Mouse (Mus musculus) lung, embryonic 16.5 days (tissue): ENCODE results near the gene Rassf3. TPM values are rescaled to one million over a fixed set of nuclear protein-coding genes. Genes with fewer than 3 reads are reported as not detected.

Experiments used
- ATAC-seq: fragments of 200-750 bp; cut with Nextera tagmentation; 2 replicates; pipeline ENCODE4 v1.8.0; 2017; ENCODE audit warnings: low read depth, mild to moderate bottlenecking, moderate library complexity
- H3K27ac ChIP-seq: fragments of 300-500 bp; sonication (generic); 2 replicates; pipeline ENCODE4 v1.5.1; 2014; ENCODE audit warnings: mild to moderate bottlenecking, control low read depth, low read length
- H3K27me3 ChIP-seq: fragments of 300-500 bp; sonication (generic); 2 replicates; pipeline ENCODE4 v1.6.1; 2014; ENCODE audit warnings: low read depth, low read length, mixed read lengths; ENCODE audit not compliant: control insufficient read depth, insufficient read depth
- H3K36me3 ChIP-seq: fragments of 300-500 bp; sonication (generic); 2 replicates; pipeline ENCODE4 v1.6.1; 2014; ENCODE audit warnings: low read length; ENCODE audit not compliant: control insufficient read depth, insufficient read depth
- H3K4me1 ChIP-seq: fragments of 300-500 bp; sonication (generic); replicated peaks from 2 replicates; pipeline ENCODE4 v1.6.1; 2014; ENCODE audit warnings: low read length, mixed read lengths; ENCODE audit not compliant: control insufficient read depth, insufficient read depth
- H3K4me2 ChIP-seq: fragments of 300-500 bp; sonication (generic); 2 replicates; pipeline ENCODE4 v1.6.1; 2014; ENCODE audit warnings: low read depth, low read length, control low read depth
- H3K4me3 ChIP-seq: fragments of 300-500 bp; sonication (generic); 2 replicates; pipeline ENCODE4 v1.5.1; 2014; ENCODE audit warnings: mild to moderate bottlenecking, low read length, control low read depth
- H3K9ac ChIP-seq: fragments of 300-500 bp; sonication (generic); 2 replicates; pipeline ENCODE4 v1.6.1; 2014; ENCODE audit warnings: low read length, control low read depth
- H3K9me3 ChIP-seq: fragments of 300-500 bp; sonication (generic); 2 replicates; pipeline ENCODE4 v1.6.1; 2016; ENCODE audit warnings: low read length; ENCODE audit not compliant: control insufficient read depth
- WGBS: fragments of 180-500 bp; shearing (Covaris S2); extraction: QIAGEN DNeasy Blood & Tissue Kit; methylation state at CpG from one replicate; pipeline ENCODE4 v1.1.7; 2014; 5-methylcytosine and 5-hydroxymethylcytosine counted together
- polyA plus RNA-seq: library from polyadenylated mRNA; unstranded; fragments of >200 nt; fragmentation: Nextera tagmentation; extraction: Ambion mirVana; gene quantifications from 2 replicates; pipeline ENCODE4 v1.2.1, GENCODE M21; 2015

Gene Rassf3
- polyA plus RNA-seq, 1 experiment from 2014 or later: 19.7 TPM

DNA sequence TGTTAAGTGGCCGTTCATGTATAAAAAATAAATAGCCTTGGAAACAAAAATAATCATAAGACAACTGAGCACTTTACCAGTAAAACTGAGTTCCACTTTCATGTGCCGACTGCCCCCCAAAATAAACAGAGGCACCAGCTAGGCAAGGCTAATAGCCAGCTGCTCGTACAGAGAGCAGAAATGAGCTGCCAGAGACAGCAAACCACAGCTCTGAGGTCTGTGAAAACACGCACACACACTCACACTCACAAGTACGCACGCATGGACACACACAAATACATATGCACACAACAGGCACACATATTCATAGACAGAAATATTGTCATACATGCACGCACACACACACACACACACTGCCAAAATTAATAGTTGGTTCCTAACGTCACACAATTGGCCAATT is 46.6 kb downstream of the Rassf3 start:
- H3K9me3 ChIP-seq: no peaks in the 10 kb centered on the region
- no peaks in the 10 kb centered on the region for H3K27me3 ChIP-seq
- no peaks in the 10 kb centered on the region for H3K36me3 ChIP-seq
- H3K4me2 ChIP-seq: peak overlapping the region; percentile 48
- peaks cover 91% of the 10 kb centered on the region for H3K4me1 ChIP-seq
- peak; percentile 12; the same call in 1 of the 2 replicates for ATAC-seq
- H3K9ac ChIP-seq: peak overlapping the region; percentile 23
- 5% methylated on average over 8 of the region's 8 CpGs for WGBS
- H3K27ac ChIP-seq: peak overlapping the region; percentile 98
- H3K4me3 ChIP-seq: peak overlapping the region; percentile 2; the same call in 1 of the 2 replicates

DNA sequence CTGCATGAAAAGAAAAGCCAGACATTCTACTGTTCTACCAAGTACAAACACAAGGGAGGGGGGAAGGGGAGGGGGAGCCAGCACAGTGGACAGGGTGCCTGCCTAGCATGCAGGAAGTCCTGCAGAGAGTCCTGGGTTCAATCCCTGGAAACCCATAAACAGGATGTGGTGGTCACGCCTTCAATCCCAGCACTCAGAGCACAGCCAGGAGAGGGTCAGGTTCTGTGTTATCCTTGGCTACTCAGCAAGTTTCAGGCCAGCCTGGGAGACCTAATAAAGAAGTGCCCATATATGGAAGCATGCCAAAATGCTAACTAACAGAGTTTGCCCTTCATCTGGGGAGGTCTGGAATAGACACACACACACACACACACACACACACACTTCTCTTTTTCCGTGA is 47.1 kb downstream of the Rassf3 start:
- peak; percentile 66 for ATAC-seq
- H3K9me3 ChIP-seq: no peaks in the 10 kb centered on the region
- no peaks in the 10 kb centered on the region for H3K36me3 ChIP-seq
- peak overlapping the region; percentile 20; the same call in 1 of the 2 replicates for H3K9ac ChIP-seq
- H3K4me2 ChIP-seq: peak overlapping the region; percentile 48
- no peak overlapping the region for H3K4me3 ChIP-seq
- no peaks in the 10 kb centered on the region for H3K27me3 ChIP-seq
- peaks cover 89% of the 10 kb centered on the region for H3K4me1 ChIP-seq
- peak overlapping the region; percentile 98 for H3K27ac ChIP-seq
- WGBS: 5% methylated on average over 2 of the region's 2 CpGs

DNA sequence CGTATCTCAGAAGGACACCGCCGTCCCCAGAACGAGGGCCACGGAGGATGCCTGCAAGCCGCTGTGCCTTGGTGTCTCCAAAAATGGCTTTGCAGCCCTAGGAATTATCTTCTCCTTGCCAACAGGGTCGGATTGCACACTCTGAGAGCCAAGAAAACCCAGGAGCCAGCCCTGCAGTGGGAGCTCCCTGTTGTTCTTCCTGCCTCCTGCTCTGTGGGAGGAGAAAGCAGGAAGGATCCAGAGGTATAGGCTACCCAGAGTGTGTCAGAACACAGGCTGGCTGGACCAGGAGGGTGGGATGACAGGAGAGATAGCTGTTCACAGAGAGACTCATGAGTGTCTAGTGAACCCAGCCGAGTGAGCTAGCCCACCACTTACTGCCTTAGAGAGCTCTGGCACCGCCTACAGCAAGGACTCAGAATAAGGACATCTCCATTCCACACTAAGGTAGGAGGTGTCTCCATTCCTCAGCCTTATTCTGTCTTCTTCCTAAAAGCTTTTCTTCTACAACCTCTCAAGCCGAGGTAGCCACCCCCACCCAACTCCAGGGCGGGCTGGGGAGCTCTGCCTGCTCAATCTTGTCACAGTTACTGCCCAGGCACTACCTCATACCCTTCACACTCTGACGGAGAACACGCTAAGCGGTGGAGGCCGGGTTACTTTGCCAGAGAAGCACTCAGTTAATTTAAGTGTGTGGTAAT is 48.0 kb downstream of the Rassf3 start:
- Histone ChIP-seq H3K27ac (peak overlapping the region; percentile 98), H3K36me3 (no peaks in the 10 kb centered on the region), H3K9me3 (no peaks in the 10 kb centered on the region), H3K9ac (no peak overlapping the region), H3K27me3 (no peaks in the 10 kb centered on the region), H3K4me3 (no peak overlapping the region), H3K4me2 (no peak overlapping the region), H3K4me1 (peaks cover 90% of the 10 kb centered on the region)
- ATAC-seq: no peak
- WGBS: 60% methylated on average over 15 of the region's 15 CpGs

DNA sequence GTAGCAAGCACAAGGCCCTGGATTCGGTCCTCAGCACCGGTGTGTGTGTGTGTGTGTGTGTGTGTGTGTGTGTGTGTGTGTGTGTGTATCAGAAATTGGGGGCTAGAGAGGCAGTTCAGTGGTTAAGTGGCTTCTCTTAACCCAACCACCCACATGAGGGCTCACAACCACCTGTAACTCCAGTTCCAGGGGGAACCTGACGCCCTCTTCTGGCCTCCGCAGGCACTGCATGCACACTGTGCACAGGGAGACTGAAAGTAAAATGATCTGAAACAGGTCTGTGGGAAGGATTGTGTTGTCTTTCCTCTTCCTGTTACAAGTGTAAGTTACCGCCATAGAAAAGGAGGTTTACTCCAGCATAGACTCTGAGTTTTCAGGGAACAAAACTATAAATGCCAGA is 49.0 kb downstream of the Rassf3 start:
- no peak for ATAC-seq

DNA sequence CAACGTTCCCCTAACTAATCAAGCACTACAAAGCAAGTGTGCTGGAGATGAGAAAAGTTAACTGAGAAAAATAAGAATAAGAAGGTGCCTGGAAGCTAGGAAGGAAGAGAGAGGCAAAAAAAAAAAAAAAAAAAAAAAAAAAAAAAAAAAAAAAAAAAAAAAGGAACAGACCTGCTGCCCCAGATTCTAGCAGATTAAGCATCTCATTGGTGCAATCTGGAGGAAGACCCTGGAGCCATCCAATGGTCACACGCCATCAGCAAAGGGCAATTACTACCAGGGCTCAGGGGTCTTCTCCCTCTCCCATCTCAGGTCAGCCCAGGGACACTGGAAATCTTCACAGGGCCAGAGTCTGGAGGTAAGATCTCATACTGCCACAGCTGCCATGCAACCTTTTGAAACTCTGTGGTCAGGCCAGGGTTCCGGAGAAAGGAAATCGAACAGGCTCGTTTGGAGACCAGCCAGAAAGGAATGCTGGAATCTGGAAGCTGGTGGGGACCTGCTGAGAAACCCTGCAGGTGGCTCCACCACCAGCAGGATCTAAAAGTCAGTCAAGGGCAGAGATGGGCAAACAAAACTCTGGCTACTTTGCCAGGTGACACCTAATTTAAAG is 49.6 kb downstream of the Rassf3 start:
- Histone ChIP-seq H3K4me1 (peaks cover 81% of the 10 kb centered on the region), H3K36me3 (no peaks in the 10 kb centered on the region), H3K27ac (peak overlapping the region; percentile 98), H3K4me2 (no peak overlapping the region), H3K4me3 (no peak overlapping the region), H3K27me3 (no peaks in the 10 kb centered on the region), H3K9me3 (no peaks in the 10 kb centered on the region), H3K9ac (no peak overlapping the region)
- no peak for ATAC-seq
- WGBS: 23% methylated on average over 5 of the region's 5 CpGs

More for the DNA sequence above, 49.0 kb downstream of the Rassf3 start:
- Histone ChIP-seq H3K27me3 (no peaks in the 10 kb centered on the region), H3K4me2 (no peak overlapping the region), H3K9ac (no peak overlapping the region), H3K9me3 (no peaks in the 10 kb centered on the region), H3K27ac (peak overlapping the region; percentile 98), H3K36me3 (no peaks in the 10 kb centered on the region), H3K4me1 (peaks cover 84% of the 10 kb centered on the region), H3K4me3 (no peak overlapping the region)
- 48% methylated on average over 5 of the region's 5 CpGs for WGBS

DNA sequence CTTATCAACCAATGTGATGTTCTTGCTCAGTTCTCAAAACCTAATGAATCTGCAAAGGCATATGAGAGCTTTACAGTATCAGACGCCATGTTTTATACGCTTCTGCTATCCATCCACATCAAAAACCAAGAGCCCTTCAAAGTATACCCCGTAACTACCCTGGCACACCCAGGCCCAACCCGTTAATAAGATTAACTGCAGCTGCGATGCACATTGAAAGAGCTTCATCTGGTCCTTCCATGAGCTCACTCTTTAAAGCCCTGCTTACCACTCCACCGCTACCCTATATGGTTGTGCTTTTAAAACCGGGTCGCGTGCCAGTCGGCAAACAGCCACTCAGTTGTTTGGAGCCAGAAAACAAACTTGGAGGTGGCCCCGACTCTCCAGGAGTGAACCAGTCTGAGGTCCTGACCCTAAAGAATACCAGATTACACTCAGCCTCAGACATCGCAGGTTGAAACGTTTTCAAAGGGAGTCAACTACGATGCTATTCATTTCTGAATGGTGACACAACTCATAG is 50.6 kb downstream of the Rassf3 start:
- H3K36me3 ChIP-seq: no peaks in the 10 kb centered on the region
- H3K4me2 ChIP-seq: no peak overlapping the region
- no peaks in the 10 kb centered on the region for H3K9me3 ChIP-seq
- H3K4me3 ChIP-seq: no peak overlapping the region
- H3K9ac ChIP-seq: no peak overlapping the region
- ATAC-seq: no peak
- WGBS: 62% methylated on average over 14 of the region's 14 CpGs
- no peaks in the 10 kb centered on the region for H3K27me3 ChIP-seq
- peak overlapping the region; percentile 72 for H3K27ac ChIP-seq
- H3K4me1 ChIP-seq: peaks cover 80% of the 10 kb centered on the region

DNA sequence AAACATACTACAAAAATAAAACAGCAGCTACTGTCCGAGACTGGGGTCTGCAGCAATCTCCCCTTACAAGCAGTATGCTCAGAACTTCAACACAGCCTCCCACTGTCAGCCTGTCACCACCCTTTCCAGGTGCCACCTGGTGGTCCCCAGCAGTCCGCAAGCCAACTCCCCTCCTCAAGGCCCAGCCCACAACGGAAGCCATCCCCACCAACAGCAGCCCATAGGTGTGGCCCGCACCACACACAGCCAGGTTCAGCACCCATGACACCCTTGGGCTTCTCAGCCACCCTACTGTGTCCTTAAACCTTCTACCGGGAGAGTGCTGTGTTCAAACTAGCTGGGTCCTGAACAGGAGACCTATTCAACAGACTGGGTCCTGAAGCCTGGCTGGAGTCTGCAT is 51.1 kb downstream of the Rassf3 start:
- Histone ChIP-seq H3K4me1 (peaks cover 80% of the 10 kb centered on the region), H3K4me2 (no peak overlapping the region), H3K27me3 (no peaks in the 10 kb centered on the region), H3K9me3 (no peaks in the 10 kb centered on the region), H3K9ac (no peak overlapping the region), H3K36me3 (no peaks in the 10 kb centered on the region), H3K27ac (no peak overlapping the region), H3K4me3 (no peak overlapping the region)
- WGBS: 83% methylated on average over 5 of the region's 5 CpGs
- no peak for ATAC-seq

DNA sequence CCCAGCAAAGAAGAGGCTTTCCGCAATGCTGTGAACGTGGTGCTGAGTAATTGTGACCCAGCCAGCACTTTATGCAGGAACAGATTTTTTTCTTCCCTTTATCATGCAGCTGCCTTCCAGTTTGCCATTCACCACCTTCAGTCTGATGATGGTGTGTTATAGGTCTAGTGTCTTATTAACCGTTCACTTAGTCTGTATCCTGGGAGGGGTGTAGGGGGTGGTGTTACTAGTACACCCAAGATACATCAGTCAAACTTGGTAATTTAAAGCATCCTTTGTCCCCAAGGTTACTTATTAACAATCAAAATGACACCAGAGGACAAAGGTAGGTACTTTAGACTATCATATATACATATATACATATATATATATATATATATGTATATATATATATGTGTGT is 51.7 kb downstream of the Rassf3 start:
- WGBS: 73% methylated on average over 3 of the region's 3 CpGs

DNA sequence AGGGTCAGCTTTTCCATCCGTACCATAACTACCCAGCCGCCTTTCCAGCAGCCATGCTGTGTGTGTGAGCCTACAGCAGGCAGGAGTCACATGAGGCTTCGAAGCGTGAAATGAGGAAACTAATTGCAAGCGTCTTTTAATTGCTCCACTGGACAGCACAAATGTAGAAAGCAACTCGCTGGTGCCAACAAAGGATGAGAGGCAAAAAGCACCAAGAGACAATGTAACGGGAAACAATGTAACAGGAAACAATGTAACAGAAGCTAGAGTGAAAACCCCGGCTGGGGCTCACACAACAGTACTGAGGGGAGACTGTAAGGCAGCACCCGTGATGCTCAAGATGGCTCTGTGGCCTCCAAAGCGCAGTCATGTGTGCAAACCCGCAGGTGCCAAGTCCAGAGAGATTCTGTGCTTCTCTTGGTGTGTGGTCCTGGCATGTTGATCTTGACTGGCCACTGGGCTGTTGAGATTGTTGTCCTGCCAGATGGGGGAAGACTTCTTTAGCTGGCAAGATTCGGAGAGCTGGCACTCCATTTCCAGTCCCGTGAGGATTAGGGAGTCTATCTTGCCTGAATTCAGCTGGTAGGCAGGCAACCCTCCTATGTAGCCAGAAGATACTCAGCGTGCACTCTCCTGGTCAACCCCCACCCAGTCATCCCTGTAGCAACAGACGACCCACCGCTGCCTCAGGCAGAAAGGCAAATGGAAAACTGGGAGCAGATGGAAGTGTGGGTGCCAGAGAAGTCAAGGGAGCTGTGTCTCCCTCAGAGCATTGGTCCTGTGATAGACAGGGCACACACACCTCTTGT is 52.4 kb downstream of the Rassf3 start:
- H3K27ac ChIP-seq: peak overlapping the region; percentile 3; the same call in 1 of the 2 replicates
- no peaks in the 10 kb centered on the region for H3K27me3 ChIP-seq
- H3K4me3 ChIP-seq: no peak overlapping the region
- no peak overlapping the region for H3K4me2 ChIP-seq
- no peak for ATAC-seq
- H3K36me3 ChIP-seq: no peaks in the 10 kb centered on the region
- no peak overlapping the region for H3K9ac ChIP-seq
- peaks cover 76% of the 10 kb centered on the region for H3K4me1 ChIP-seq
- H3K9me3 ChIP-seq: no peaks in the 10 kb centered on the region
- WGBS: 65% methylated on average over 16 of the region's 16 CpGs

More for the DNA sequence above, 51.7 kb downstream of the Rassf3 start:
- Histone ChIP-seq H3K9me3 (no peaks in the 10 kb centered on the region), H3K36me3 (no peaks in the 10 kb centered on the region), H3K4me1 (peaks cover 80% of the 10 kb centered on the region), H3K9ac (no peak overlapping the region), H3K27me3 (no peaks in the 10 kb centered on the region), H3K27ac (no peak overlapping the region), H3K4me2 (no peak overlapping the region), H3K4me3 (no peak overlapping the region)
- ATAC-seq: no peak
